Mouse (Mus musculus): ENCODE measurements around the gene Lmtk3.

Lmtk3 gene

GRCm38 (mm10) chr7:45784524-45785372, 1.2 kb downstream of the Lmtk3 start, which contains the start of gene Sult2b1:
Gene Sult2b1 (minus strand): TSS chr7:45784669.
- DNase-seq: peak; percentile 94

- peak; percentile 59 for DNase-seq
These were observed 2.0 kb downstream of the Lmtk3 start for GRCm38 (mm10) chr7:45785388-45786135.

DNA sequence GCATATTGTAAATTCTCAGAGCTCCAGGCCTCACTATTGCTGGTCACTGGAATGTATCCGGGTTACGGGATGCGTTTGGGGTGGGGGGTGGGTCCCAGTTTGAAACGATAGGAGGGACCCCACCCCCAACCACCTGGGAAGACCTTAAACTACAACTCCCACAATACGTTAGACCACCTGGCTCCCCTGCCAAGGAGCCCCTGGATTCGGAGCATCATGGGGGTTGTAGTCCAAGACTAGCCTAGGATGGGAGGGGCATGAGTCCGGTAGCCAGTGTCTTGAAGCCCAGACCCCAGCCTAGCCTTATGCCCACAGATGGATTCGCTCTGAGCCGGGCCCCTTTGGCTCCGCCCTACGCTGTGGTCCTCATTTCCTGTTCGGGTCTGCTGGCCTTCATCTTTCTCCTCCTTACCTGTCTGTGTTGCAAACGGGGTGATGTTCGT, 2.6 kb downstream of the Lmtk3 start:
- no peak for DNase-seq

- DNase-seq: no peak
These were observed 3.3 kb downstream of the Lmtk3 start for GRCm38 (mm10) chr7:45786661-45787413.

- DNase-seq: no peak
These were observed 4.1 kb downstream of the Lmtk3 start for GRCm38 (mm10) chr7:45787642-45788041.

- no peak for DNase-seq
These were observed 7.2 kb downstream of the Lmtk3 start for GRCm38 (mm10) chr7:45790721-45791120.

DNA sequence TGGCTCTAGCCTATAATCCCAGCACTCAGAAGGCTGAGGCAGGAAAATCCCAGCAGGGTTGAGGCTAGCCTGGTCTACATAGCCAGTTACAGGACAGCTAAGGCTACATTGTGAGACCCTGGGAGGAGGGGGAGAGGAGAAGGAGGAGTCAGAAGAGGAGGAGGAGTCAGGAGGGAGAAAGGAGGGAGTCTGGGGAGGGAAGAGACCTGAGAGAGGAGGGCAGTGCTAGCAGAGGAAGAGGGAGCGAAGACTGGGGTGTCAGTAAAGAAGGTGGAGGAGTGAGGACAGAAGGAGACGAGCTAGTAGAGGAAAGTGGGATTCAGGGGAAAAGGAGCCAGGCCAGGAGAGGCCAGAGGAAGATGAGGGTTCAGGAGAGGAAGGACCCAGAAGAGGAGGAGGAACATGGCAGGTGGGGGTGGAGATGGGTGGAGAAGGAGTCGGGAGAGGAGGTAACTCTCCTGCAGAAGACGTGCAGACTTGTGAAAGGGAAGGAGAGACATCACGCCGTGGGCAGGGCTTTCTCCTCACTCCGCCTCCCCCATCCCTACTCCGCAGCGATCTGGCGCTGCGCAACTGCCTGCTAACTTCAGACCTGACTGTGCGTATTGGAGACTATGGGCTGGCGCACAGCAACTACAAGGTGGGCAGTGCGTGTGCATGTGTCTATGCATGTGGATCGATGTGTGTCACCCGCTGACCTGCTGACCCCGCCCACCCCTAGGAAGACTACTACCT, 8.4 kb downstream of the Lmtk3 start:
- no peak for DNase-seq

- no peak for DNase-seq
These were observed 9.7 kb downstream of the Lmtk3 start for GRCm38 (mm10) chr7:45793240-45793639.

- DNase-seq: no peak
These were observed 10.5 kb downstream of the Lmtk3 start for GRCm38 (mm10) chr7:45793969-45794585.

DNA sequence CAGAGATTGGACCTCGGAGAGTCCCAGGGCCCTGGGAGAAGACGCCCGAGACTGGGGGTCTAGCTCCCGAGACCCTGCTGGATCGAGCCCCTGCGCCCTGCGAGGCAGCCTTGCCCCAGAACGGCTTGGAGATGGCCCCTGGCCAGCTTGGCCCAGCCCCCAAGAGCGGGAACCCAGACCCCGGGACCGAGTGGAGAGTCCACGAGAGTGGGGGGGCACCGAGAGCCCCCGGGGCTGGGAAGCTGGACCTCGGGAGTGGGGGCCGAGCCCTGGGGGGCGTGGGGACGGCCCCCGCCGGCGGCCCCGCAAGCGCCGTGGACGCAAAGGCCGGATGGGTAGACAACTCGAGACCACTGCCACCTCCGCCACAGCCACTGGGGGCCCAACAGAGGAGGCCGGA, 11.4 kb downstream of the Lmtk3 start:
- no peak for DNase-seq

DNA sequence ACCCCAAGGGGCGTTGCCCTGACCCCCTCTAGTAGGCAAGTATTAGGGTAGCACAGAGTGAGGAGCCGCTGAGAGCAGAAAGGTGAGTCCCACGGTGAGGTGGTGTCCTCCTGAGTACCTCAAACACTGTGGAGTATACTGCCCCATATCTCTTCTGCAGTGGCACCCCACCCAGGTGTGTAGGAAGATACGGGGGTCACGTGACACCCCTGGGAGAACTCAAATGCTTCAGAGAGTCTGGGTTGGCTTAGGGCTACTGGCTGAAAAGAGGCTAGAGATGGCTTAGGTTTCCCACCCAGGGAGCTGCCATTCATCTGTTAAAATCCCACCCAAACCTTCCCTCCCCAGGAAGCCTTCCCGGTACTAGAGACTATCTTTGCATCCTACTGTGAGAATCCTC, 13.4 kb downstream of the Lmtk3 start:
- DNase-seq: no peak

DNA sequence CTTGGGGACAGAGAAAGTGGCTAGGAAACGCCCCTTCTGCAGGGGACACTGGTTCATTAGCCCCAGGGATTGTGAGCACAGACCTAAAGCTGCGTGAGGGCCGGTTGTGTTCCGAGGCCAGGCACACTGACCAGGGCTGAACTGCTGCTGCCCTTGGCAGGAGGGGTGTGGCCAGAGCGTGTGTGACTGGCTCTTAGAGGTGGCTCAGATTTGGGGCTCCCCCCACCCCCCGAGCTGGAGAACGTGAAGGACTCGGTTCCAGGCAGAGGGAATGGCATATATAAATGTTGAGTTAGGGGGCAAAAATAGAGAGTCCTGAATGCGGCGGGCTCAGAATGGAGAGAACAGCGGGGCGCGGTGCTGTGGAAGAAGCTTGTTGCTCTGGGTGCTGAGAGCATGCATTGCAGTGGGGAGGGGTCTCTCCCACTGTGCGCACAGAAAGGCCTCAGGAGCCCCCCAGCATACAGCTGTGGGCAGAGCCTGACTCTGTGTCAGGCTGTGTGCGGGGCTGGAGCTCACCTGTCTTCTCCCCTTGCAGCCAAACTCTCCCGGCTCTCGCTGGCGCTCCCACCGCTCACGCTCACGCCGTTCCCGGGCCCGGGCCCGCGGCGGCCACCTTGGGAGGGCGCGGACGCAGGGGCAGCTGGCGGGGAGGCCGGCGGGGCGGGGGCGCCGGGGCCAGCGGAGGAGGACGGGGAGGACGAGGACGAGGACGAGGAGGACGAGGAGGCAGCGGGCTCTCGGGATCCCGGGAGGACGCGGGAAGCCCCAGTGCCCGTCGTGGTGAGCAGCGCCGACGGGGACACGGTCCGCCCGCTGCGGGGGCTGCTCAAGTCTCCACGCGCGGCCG, 14.3 kb downstream of the Lmtk3 start:
- no peak for DNase-seq

DNA sequence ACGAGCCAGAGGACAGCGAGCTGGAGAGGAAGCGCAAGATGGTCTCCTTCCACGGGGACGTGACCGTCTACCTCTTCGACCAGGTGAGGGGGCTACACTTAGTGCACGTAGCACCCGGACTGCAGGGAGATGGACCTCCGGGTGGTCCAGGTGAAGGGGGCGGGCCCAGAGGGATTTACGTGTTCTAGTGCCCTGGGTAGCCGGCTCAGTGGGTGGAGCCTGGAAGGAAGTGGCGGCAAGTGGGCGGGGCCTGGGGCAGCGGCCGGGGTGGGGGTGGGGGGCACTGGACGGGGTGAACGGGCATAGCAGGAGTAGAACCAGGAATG, 14.9 kb downstream of the Lmtk3 start:
- no peak for DNase-seq

DNA sequence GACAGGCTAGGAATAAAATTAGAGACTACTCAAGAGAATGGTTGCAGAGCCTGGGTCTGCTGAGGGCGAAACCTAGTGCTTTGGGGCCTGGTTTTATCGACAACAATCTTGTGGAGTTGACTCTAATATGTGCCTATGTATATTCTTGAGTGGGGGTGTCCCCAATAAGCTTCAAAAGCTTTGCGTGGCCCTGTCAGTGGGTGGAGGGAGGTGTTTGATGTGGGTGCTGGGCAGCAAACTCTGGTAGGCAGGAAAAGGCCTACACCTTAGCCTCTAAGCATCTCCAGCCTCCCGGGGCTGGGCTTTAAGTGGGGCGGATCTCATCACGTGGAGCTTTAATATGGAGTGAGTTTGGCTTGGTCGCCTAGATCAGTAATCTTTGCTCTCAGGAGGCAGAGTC, 15.4 kb downstream of the Lmtk3 start:
- no peak for DNase-seq

- DNase-seq: no peak
These were observed 16.5 kb downstream of the Lmtk3 start for GRCm38 (mm10) chr7:45800001-45800400.

GRCm38 (mm10) chr7:45800546-45801204, 17.1 kb downstream of the Lmtk3 start:
- DNase-seq: no peak

DNA sequence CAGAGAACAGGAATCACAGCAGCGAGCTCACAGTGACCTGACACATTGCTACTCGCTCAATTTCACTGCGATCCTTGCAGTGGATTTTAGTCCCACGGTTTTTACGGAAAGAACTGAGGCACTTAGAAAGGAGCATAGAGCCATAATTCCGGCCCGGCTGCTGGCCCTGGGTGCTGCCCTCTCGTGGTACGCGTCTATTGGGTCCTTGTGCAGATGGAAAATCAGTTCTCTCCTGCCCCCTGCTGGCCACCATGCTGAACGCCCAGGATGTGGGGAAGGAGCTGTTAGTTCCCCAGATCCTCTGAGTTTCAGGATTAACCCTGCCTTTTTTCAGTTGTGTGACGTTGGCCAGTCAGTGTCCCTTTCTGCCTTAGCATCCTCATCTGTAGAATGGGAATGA, 17.8 kb downstream of the Lmtk3 start:
- peak; percentile 97 for DNase-seq

DNA sequence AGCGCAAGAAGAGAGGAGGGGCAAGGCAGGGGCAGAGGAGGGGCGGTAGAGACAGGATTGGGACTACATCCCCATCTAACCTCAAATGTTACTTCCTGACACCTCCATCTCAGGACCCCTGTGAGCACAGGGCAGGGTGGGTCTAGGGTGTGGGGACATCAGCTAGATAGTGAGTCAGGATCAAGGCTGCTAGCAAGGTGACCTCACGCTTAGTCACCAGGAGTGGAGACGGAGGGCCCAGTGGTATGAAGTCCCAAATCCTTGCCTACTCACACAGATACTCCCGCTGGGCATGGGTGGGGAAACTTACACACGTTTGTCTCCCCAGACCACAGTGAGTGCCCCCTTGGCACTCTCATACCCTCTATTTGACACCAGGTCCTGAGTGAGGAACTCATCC, 19.0 kb downstream of the Lmtk3 start:
- DNase-seq: no peak

- DNase-seq: no peak
These were observed 22.4 kb downstream of the Lmtk3 start for GRCm38 (mm10) chr7:45805941-45806340.

DNA sequence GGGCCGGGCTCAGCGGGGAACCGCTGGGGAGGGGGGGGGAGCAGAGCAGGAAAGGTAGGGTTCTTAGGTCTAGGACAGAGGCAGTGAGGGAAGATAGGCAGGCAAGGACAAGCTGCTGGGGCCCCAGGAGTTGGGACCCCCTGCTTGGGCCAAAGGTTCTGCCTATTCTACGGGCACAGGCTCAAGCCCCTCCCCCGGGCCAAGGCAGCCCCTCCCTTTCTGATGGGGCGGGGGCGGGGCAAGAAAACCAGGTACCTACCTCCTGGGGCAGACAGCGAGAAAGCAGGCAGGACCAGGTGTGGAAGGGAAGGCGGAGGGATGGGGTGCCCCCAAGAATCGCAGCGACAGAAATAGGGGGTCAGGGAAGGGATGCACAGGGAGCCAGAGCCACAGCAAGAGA, 24.9 kb downstream of the Lmtk3 start:
- no peak for DNase-seq

Measured in right cerebral cortex, postnatal 14 days (tissue).